Mouse (Mus musculus): ENCODE data around the gene Sorcs2.

The Sorcs2 gene

DNA sequence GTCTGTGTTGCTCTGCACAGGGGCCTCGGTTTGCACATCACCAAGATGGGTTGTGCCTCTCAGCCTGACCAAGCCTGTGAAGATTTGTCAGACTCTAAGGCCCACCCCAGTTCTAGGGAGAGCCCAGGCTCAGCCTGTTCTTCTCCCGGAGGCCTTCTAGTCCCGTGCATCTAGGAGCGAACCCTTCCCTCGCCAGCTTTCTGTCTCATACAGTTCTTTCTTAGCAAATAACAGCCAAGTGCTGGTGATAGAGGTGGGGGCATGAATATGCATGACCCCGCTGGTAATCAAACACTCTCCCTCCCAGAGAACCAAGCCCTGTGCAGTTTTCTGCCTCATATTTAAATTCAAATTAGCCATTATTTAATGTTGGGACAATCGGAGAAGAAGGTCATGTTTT lies 282.4 kb downstream of the Sorcs2 start:
- DNase-seq = no peak

DNA sequence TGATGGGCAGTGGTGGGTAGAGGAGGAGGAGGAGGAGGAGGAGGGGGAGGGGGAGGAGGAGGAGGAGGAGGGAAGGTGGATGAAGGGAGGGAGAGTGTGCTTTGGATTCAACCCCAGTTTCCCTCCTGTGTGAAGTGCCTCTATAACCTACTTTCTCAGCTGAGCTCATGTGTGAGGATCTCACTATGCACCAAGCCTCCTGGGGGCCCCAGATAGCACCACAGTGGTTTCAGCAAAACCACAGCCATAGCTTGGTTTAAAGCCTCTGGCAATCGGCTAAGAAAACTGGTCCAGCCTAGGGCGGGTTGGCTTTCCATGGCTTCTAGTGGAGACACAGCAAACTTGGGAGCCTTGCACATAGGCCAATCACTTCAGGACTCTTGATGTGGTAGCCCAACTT lies 284.2 kb downstream of the Sorcs2 start:
- DNase-seq = no peak

DNA sequence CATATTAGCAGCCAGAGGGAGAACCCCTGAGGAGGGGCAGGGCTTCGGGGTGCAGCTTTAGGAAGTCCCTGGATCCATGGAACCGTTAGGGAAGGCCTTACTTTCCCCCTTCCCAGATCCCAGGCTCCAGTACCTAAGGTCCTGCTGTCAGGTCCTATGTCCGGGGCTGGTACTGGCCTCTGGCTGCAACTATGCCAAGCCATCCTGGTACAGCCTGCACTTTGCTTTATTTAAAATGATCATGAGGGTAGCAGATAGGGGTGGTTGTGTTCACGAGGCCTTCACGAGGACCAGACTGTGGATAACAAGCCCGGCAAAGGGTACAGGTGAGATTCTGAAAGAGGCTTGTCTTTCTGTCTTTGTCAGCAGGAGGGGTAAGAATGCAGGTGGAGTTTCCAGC lies 285.2 kb downstream of the Sorcs2 start:
- no peak for DNase-seq

DNA sequence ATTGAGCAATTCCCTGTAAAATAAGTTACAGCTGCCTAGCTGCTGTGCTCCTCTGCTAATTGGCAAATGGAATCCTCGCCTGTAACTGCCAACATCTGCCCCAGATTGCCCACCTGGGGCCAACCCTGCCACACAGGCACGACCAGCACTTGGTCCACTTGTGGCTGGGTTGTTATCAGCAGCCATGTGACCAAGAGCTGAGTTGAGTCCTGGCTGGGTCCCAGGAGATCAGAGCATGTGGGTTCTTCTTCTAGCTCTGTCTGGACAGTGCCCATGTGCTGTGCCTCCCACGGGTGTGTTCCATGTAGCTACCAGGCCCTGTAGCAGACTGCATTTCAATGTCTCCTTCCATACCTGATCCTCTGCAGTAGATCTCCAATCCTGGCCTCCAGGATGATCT lies 286.4 kb downstream of the Sorcs2 start:
- no peak for DNase-seq

DNA sequence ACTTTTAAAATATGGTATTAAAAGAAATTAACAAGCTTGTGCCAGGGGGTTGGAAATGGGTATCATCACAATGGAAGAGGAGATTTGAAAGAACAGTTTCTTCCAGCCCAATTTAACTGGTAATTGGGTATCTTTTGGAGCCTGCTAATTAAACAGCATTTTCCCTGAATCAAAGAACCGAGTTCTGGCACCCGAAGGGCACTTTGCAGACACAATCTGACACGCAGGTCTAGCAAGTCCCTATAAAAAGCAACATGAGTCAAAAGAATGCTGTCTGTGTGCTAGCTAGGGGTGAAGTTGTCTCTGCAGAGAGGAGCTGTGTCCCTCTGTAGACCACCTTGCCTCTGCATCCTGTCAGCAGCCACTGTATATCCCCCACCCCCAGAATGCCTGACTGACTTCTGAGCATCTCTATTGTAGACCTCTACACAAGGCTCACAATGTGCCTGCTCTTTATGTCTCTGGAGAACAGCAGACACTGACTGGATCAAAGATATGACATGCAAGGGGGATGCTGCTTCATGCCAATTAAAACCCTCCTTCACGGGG lies 289.5 kb downstream of the Sorcs2 start:
- DNase-seq = no peak

DNA sequence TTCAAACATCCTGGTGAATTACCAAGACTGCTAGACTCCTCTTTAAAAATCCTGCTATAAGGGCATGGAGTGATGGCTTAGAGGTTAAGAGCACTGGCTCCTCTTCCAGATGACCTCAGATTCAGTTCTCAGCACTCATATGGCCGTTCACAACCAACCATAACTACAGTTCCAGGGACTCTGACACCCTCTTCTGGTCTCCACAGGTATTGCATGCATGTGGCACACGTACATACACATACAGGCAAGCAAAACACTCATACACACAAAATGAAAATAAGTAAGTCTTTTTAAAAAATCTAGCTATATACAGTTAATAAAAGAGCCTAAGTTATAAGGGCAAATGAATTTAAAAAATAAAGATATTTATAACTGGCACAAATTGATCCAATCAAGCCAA lies 294.5 kb downstream of the Sorcs2 start:
- DNase-seq = no peak

DNA sequence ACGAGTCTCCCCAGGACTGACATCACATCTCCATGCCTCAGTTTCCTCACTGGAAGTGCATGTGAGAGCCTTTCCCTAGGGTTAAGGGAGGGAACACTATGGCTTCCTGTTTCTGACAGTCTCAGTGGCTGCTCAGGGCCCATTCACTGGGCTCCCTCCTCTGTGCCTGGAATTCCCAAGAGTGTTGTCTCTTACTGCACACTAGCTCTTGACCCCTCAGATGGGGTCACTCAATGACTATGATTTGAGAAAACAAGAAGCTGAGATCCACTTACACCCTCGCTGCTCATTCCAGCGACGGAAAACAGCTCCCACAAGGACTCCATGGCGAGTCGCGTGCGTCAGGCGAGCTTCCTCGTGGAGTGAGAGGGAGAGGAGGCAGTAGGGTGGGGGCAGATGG lies 296.8 kb downstream of the Sorcs2 start:
- no peak for DNase-seq

DNA sequence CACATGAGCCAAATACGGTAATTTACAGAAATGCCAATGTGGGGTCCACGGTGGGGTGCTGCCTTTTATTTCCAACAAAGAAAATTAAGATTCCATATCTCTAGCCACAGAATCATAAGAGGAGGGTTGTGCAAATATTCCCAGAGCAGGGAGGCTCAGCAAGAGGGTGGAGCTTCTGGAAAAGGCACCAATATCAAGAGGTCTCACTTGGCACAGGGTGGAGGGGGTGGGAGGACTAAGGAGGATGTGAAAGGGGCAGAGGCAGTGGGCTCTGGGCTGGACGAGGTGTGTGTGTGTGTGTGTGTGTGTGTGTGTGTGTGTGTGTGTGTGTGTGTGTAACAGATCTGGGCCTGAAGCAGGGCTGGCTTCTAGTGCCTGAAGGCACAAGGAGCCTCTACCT lies 297.5 kb downstream of the Sorcs2 start:
- DNase-seq = no peak

DNA sequence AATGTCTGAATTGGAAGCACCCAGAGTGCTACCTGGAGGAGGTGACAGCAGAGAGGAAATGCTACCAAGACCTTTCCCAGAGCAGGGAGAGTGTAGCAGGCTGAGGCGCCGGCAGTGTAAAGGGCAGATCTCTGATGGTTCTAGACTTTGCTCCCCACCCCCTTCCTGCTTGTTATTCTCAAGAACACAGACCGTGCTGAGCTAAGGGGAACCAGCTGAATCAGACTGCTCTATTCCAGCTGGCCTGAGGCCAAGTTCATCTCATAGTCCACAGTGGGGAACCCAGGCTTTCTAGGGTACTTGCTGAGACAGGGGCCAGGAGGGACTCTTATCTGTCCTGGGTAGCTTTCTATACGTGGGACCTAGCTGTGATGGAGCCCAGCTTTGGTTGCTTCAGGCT lies 298.3 kb downstream of the Sorcs2 start:
- no peak for DNase-seq

DNA sequence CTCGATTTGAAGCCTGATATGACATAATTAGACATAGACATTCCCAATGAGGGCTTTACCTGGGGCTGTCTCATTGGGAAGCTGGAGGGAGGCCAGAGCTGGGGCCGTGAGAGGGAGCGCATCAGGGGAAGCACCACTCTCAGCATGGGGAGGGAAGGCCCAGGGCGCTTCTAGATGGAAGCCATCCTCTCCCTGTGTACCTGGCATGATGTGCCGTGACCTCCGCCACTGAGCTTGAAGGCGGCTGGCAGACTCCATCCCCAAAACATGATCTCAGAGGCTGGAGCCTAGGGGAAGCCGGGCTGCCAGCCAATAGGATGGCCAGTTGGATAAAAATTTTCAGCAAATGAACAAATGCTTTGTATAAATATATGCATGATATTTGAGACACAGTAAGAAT lies 301.9 kb downstream of the Sorcs2 start:
- DNase-seq = peak; percentile 11

DNA sequence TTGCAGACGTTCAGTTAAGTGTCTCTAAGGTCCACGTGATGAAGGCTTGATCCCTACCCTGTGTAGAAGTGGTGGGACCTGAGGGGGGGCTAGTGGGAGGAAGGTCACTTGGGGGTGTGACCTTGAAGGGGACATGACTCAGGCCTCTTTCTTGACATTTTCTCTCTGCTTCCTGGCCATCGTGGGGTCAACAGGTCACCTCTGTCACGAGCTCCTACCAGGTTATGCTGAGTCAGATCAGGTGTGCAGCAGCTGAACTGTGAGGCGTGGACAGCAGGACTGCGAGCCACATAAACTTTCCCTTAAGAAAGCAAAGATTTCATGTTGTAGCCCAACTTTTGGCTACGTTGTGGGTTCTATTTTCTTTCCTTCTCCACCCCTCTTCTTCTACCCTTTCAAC lies 307.9 kb downstream of the Sorcs2 start:
- DNase-seq = no peak

DNA sequence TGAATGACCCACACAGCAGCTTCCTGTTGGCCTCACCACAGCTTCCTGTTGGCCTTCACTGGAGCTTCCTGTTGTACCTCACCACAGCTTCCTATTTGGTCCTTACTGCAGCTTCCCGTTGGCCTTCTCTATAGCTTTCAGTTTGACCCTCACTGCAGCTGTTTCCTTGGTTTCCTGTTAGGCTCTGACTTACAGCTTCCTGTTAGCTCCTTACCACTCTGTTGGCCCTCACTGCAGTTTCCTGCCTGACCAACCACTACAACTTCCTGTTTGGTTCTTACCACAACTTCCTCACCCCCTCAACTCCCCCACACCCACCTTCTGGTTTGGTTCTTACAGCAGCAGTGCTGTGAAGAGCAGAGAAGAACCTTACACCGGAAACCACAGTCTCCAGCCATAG lies 308.7 kb downstream of the Sorcs2 start:
- DNase-seq = no peak

DNA sequence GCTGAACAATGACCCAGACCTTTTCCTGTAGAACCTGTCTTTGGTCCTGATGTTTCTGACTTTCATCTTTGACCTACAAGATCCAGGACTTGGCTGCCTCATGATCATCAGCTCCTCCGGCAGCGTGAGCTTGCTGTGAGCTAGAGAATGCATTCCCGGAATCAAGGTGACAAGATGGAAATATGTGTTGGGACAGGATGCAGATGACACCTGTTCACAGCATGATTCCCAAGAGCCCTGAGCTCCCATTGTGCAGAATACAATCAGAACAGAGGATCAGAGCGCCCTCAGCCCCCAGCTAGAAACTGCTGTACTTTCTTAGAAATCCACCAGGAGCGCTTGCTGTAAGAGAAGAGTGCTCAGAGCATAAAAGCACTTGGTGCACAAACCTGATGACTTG lies 311.0 kb downstream of the Sorcs2 start:
- no peak for DNase-seq

DNA sequence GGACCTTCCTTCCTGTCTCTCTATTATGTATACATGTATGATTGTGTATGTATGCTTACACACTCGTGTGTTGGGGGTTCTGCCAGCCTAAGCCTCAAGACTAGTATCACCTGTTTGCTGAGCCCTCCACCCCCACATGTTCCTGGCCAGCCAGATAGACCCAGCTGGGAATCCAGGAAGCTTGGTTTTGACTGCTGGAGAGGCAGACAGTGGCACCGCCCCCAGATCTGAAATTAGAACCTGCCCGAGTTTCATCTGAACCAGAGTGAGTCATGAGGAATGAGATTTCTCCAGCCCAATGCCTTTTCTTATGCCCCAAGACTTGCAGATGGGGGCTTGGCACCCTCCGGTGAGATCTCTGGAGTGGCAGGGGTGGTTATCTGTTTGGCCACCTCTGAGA lies 312.3 kb downstream of the Sorcs2 start:
- peak; percentile 75 for DNase-seq

DNA sequence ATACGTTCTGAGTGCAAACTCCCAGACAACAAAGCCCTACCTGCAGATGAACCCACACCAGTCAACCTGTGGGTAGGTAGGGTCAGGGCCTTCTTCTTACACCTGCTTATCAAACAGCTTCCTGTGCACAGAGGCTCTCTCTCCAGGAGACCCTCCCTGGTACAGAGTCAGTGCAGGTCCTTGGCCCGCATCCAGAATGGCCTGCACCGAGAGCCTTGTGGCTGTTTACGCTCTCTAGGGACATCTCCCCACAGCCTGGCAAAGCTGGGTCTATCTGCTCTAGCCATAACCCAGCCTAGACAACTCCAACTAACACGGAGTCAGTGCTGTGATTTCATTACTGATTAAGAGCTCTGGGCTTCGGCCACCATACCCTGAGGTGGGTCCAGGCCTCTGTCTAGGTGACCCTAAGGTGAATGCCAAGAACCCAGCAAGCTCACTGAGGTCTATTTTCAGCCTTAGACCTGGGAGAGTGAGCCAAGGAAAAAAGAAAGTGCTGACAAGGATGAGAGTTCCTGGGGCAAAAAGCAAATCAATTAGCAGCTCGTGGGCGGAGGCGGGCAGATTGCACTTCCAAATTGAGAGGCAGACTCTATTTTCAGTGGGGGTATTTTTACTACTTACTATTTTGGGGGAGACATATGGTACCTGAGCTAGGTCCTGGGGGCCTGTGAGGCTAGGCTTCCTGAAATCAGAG lies 313.9 kb downstream of the Sorcs2 start:
- DNase-seq = no peak

DNA sequence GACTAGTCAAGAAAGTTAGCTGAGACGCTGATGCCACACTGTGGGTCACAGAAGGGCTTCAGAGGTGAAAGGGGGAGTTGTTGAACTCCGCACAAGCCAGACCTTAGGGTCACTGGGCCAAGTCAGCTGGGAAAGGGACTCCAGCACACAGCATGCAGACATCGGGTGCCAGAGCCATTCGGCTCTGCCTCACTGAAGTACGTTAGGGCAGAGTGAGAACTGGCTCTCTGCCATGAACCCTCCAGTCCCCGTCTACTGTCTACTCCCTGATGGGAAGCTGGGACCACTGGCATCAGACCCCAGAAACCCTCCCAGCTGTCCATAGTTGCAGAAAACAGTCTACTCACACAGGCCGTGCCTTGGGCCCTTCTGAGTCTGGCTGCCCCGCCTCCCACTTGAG lies 316.9 kb downstream of the Sorcs2 start:
- DNase-seq = no peak

DNA sequence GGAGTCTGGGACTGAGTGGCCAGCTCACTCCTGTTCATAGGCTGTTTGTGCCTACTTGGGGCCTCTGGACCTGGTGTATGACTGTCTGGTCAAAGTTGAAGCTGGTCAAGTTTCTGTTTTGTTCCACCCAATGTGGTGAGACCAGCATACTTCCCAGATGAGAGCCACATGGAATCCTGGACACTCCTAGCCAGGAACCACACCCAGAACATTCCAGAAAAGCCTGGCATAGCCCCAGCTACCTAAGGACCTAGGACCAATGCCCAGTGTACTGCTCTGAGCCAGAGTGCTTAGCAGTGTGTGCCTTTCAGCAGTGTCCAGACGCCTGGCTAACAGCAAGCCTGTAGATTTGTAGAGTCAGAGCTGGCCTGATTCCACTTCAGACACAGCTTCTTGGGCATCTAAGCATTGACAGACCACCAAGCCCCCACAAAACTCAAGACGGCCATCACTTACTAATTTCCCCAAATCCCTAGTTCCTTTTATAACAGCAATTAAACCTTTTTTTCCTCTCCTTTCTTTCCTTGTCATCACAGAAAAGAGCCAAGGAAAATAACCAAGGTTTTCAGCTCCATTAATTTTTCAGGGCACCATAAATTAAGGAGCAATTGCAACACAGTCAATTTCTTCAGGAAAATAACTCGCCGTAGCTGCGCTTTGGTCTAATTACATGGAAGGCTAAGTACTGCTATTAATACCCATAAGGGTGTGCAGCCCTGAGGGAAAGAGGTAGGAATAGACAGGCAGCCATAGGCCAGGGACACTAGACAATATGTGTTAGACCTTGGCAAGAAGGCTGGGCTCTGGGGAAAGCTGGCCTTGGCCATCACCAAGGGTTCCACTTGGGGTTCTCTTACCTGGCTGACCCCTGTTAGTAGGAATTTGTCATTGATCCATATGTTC lies 322.5 kb downstream of the Sorcs2 start:
- no peak for DNase-seq

DNA sequence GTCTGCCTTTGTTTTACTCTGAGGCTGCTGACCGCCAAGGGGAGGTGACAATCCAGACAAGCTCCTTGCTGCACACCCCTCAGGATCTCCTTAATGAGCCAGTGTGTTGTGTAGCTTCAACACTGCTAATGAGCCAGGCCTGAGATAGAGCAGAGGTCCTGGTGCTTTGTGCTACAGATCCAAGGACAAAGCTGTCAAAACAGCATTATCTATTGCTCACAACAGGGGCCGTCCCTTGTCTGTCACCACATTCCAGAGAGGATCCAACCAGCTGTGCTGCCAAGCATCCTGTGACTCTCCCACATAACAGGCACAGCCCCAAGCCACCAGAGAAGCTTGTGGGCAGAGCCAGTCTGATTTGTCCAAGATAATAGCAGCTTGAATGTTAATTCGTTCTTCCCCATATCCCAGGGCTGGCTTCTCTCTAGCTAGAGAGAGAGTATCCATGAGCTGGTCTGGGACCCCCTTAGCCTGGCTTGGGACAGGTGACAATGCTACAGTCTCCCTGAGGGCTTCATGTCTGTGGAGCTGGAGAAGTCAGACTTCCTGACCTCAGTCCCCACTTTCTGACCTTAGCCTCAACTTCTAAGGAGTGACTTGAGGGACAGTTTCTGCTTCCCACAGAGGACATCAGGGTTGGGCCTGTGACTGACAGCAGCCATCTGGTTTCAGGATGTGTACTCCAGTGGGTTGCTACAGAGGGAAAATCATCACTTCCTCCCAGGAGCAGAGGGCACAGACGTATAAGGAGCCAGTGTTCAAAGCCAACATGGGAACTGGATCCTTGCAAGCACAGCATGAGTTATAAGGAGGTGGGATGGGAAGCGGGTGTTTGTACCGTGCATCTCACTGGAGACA lies 328.2 kb downstream of the Sorcs2 start:
- peak; percentile 37 for DNase-seq

DNA sequence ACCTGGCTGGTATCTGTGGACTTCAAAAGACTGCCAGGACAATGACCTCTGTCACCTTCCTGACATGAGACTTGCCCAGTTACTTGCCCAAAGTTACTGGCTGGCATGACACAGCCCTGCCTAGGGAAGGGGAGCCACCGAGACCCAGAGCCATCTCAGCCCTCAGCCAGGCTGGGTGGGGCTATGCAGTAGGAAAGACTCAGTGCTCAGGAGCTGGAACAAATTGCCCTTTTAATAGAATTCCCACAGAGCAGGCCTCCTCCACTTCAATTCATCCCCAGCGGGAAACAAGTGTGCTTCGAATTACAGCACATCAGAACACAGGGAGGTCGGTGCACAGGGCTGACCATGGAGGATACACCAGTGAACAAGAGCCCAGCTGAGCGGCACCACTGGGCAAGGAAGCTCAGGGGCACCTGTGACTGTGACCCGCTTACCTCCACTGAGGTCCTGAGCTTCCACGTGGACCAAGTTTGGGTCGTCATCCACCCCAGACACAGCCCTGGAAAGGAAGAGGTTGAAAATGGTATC lies 330.2 kb downstream of the Sorcs2 start:
- DNase-seq = no peak

DNA sequence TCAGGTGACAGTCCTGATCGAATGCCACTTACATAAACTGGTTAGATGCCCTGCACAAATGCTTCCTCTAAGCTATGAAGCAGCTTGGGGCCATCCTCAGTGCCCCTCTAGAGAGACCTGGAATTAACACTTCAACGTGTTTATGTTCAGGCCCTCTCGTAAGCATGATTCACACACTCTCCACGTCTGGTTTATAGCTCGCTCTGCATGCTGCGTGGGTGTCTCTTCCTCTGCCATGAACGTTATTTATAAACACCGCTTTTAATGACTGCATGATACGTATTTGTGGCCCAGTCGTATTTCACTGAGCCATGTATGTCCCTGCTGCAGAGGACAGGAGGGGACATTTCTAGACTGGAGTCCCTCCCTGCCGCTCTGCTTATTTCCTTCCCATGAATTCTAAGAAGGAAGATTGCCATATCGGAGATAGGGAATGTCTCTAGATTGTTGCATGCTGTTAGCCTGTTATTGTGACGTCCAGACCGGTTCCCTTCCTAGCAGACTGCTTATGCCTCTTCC lies 340.1 kb downstream of the Sorcs2 start:
- DNase-seq = no peak

DNA sequence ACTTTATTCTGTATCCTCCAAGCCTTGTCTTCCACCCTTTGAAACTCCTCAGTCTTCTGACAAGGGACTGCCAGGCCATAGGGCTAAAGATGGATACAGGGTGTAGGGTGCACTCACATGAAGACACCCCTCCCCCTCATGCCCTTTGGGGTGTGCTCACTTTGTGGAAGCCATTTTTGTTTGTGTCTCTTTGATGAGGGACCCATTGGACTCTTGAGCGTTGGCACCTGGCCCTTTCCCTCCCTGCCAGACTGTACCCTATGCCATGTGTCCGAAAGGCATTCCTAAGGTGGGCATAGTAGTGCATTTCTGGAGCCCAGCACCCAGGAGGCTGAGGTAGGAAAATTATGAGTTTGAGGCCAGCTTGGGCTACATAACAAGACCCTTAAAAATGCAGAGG lies 341.0 kb downstream of the Sorcs2 start:
- no peak for DNase-seq

DNA sequence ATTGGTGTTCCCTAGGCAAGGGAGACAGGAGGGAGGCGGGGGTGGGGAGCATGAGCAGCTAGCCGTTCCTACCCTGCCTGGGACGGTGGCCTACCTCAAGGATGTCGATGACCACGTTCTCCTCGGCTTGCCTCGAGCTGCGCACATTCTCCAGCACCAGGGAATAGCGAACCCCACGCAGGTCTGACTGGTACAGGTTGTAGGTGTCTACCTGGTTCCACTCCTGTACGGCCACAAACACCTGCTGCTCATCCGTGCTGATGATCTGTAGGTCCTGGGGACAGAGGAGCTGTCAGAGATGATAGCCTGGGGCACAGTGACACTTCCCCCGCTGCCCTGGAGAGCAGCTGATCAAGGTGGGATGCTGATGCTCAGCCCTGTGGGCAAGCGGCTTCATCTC lies 342.1 kb downstream of the Sorcs2 start:
- no peak for DNase-seq

DNA sequence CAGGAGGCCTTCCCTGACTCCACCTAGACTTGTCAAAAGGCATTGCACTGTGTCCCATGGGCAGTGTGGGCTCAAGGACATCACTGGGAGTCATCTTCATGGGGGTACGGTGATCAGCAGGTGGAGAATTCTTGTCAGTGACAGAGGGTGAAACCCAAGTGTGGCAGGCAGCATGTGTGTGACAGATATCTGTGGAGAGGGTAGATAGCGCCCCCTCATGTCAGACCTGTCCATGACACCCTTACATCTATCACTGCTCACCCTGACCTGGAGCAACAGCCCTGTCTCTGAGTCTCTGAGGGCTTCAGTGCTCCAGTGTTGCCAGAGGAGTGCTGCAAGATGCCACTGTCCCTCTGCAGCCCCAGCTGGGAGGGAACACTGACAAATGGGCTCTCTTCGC lies 343.4 kb downstream of the Sorcs2 start:
- no peak for DNase-seq

Measured in right cerebral cortex, postnatal 25 days (tissue).